Mouse (Mus musculus) testis, adult 2 months (tissue): ENCODE data around the gene Sp4.

ENCODE experiments used
- CTCF ChIP-seq: fragments of 200-500 bp; IDR thresholded peaks from 2 replicates; pipeline ENCODE4 v1.5.1; 2012; ENCODE audit warnings: low read depth, mild to moderate bottlenecking, inconsistent platforms, low read length, moderate library complexity; ENCODE audit not compliant: control insufficient read depth, insufficient read depth, insufficient replicate concordance
- POLR2A ChIP-seq: fragments of 200-500 bp; IDR thresholded peaks from 2 replicates; pipeline ENCODE4 v1.6.1; 2012; ENCODE audit warnings: low read depth, mild to moderate bottlenecking, inconsistent platforms, low read length, moderate library complexity; ENCODE audit not compliant: control insufficient read depth

GRCm38 (mm10) chr12:118220062-118220461 lies 81.2 kb downstream of the Sp4 start:
- TF ChIP-seq POLR2A = no peak
- TF ChIP-seq CTCF = no peak
